Mouse (Mus musculus): ENCODE results near the gene Chrna3. TPM values are rescaled to one million over a fixed set of nuclear protein-coding genes. Genes with fewer than 3 reads are reported as not detected.
A peak's percentile ranks its signal among the peaks of the same experiment; 100 is the strongest.

Gene Chrna3
- total RNA-seq (2017): not detected in 2 replicates

DNA sequence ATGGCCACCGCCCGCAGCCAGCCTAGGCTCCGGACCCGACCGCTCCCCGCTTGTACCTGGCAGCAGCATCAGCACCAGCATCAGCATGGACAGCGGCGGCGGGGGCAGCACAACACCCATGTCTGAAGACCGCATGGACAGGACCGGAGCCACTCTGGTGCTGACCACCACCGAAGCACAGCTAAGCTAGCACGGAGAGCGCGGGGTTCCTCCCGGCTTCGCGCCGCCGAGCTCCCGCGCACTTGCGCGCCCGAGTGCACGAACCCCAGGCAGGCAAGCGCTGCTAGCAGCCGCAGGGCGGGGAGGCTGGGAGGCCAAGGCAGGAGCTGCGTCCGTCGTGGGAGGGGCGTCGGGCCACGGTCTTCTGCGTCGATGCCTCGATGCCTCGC, at the start of gene Chrna3:
Chrna3 (minus strand) TSS at position 288 of the 389 bp plus-strand sequence.
- ATAC-seq (ENCODE audit: extremely low read depth, insufficient number of reproducible peaks, low FRiP score, poor library complexity, severe bottlenecking): no peak

DNA sequence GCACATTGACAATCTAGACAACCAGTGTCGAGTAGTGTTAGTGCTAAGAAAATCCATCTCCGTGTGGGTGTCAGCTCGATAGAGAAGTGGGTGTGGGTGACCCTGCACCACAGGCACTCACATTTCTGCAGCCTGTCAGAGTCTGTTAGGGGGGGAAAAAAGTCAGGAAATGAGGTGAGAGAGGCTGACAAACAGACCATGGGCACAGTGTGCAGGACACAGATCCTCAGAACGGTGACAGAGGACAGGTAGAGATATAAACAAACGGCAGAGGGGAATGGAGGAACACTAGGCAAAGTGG, 41.6 kb upstream of the Chrna3 start:
- no peak for ATAC-seq (ENCODE audit: extremely low read depth, insufficient number of reproducible peaks, low FRiP score, poor library complexity, severe bottlenecking)

DNA sequence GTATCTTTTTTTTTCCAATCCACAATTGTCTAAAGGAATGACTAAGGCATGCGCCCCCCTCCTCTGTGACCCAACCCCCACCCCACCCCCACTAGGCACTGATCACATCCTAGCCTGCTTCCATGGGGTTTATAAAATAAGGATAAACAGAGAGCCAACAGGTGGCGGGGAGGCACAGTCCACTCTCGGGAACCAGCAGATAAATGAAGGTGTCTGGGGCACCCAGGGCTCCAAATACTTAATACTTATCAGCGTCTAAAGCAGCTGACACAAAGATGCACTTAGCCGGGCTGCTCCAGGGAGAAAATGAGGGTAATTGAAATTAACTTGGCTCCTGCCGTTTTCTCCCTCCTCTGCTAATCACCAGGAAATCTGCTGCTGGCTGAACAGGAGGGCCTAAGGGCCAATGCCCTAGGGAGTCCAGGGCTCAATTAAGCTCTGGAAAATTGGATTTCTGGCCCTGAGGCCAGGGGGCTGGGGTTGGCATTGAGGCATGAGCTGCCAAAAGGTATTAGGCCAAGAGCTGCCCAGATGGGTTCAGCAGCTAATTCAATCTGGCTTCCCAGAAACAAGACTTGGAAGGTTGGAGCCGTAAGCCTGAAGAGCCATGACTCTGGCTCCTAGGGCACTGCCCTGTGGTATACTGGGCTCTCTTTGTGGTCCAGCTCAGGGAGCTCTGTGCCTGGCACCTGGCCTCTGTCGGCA, 41.0 kb upstream of the Chrna3 start:
- ATAC-seq (ENCODE audit: extremely low read depth, insufficient number of reproducible peaks, low FRiP score, poor library complexity, severe bottlenecking): no peak

DNA sequence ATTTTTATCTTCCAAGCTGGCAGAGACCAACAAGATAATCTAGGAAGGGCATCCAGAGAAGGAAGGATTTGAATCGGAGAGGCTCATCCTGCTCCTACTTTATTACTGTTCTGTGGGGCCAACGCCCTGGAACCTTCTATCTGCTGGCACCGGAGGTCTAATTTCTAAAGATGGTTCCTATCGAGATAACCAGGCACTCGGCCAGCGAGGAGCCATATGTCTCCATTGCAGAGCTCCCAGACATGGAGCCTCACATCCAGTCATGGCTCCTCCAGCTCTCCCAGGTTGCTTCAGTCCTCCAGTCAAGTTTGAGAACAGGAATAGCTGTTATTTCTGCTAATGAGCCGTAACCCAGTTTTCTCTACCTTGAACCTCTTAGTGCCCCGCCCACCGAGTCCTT, 38.9 kb upstream of the Chrna3 start:
- ATAC-seq (ENCODE audit: extremely low read depth, insufficient number of reproducible peaks, low FRiP score, poor library complexity, severe bottlenecking): no peak

DNA sequence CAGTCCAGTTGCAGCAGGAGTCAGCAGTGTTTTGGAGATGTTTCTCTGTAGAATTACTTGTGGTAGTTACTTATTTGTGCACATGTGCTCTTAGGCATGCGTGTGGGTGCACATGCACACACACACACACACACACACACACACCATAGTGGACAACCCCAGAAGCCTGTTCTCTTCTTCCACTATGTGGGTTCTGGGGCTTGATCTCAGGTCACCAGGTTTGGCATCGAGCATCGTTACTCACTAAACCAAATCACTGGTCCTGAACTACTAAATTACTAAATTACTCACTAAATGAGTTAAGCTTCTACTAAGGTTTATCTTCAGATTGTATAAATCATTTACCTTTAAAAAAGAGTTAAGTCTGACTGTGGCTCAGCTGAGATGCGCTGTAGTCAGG, 31.7 kb upstream of the Chrna3 start:
- ATAC-seq (ENCODE audit: extremely low read depth, insufficient number of reproducible peaks, low FRiP score, poor library complexity, severe bottlenecking): no peak

DNA sequence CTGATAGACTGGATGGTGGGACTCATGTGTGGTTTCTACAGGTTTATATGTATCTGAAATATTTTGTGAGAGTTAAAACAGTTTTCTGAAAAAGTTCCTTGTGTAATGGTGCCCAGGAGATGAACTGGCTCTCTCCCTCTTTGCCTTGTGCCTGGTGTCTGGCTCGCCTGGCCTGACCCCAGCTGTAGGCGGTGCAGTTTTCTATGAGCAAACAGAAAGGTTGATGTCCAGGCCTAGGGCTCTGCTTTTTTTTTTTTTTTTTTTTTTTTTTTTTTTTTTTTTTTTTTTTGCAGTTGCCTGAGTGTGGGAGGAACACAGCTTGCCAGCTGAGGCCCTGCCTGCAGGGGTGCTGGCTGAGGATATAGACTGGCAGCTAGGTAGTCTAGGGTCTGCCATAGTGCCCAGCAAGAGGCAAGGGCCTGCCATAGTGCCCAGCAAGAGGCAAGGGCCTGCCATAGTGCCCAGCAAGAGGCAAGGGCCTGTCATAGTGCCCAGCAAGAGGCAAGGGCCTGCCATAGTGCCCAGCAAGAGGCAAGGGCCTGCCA, 29.1 kb upstream of the Chrna3 start:
- ATAC-seq (ENCODE audit: extremely low read depth, insufficient number of reproducible peaks, low FRiP score, poor library complexity, severe bottlenecking): no peak

DNA sequence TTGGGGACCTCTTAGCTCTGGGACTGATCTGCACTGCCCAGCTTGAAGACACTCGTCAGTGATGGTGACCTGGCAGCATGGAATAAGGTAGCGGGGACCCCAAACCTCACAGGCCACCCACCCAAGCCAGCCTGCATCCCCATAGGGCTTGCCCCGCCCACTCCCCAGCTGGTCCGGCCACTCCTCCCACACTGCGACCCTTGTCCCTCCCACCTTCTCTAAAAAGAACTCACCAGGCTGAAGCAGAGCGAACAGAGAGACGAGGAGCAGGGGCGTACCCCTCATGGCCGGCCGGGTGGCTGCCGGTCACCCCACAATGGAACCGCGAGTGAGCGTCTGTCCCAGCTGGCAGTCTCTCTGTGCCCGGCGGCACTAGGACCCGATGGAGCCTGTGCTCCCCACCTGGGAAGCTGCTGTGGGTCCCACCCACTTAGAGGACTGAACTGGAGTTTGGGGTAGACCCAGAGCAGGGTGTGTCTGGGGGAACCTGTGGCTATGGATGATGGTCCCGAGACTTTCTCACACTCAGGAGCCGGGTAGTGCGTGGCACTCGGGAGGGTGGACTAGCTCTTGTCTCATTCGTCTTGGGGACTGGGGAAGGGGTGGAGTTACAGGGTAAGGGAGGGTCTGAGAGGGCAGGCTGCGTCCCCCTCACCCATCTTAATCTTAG, 22.0 kb upstream of the Chrna3 start, which contains the start of gene Chrnb4:
Chrnb4 (minus strand) TSS at position 569 of the 670 bp plus-strand sequence.
- ATAC-seq (ENCODE audit: extremely low read depth, insufficient number of reproducible peaks, low FRiP score, poor library complexity, severe bottlenecking): no peak

DNA sequence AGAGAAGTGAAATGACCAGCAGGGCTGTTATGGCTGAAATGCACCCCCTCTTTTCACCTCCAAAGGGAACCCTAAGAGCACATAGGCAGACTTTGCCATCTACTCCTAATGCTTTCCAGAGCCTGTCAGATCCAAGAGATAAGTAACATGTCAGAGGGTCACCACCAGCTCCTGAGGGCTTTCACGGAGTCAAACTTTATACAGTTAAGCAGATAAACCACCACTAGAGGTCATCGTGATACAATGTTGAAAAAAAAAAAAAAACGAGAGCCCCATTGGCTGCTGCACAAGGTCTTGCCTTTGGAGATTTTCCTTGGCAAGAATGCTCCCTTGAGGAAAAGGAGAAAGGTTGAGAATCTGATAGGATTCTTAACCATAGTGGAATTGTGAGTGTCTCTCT, 20.4 kb upstream of the Chrna3 start:
- no peak for ATAC-seq (ENCODE audit: extremely low read depth, insufficient number of reproducible peaks, low FRiP score, poor library complexity, severe bottlenecking)

DNA sequence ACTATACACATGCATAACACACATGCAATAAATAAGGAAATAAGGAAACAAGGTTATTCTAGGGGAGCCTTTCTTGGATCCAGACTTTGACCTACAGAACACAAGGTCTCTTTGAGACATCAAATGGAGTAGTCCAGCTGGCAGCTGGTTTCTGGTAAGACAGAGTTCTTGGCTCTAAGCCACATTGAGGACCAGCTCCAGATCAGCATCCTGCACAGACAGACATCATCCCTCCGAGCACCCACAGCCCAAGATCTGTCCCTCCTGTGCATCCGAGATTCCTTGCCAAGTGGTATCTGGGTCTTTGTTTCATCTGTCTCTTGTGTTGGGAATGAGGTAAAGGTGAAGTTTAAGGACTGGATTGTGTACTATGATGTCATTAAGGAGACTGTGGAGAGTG, 18.6 kb upstream of the Chrna3 start:
- no peak for ATAC-seq (ENCODE audit: extremely low read depth, insufficient number of reproducible peaks, low FRiP score, poor library complexity, severe bottlenecking)

DNA sequence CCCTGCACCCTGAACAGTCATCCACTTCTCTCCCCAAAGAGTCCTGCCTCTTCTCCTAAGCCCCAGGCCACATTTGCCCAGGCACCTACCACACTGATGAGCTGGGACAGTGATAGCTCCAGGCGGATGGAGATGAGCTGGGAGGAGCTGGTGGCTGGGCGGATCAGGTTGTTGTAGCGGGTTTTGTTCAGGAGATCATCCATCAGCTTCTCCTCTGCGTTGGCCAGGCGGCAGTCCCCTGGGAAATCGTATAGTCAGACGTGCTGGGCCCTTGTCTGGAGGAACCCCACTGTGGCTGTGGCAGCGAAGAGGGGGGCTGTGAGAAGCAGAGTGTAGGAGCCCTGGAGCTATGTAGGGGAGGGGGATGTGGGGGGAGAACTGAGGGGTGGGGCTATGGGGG, 17.3 kb upstream of the Chrna3 start:
- 0 out of 2 replicates have a peak, but pooled peaks have one; percentile 4 for ATAC-seq (ENCODE audit: extremely low read depth, insufficient number of reproducible peaks, low FRiP score, poor library complexity, severe bottlenecking)

DNA sequence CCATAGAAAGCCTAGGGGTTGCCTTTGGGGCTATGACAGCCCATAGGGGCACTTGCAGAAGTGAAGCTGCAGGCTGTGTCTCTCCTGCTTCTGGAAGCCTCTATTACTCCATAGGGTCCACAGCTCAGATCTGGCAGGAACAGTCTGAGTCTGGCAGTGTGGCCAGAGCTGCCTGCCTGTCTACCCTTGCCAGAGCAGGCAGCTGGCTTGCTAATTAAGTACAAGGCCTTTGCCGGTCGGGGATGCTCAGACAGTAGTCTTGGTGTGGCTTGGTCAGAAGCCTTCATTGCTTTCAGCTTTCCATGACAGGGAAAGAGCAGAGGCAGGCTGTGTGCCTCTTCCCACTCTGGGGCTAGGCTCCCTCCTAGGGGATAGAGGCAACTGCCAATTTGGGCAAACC, 15.0 kb upstream of the Chrna3 start:
- ATAC-seq (ENCODE audit: extremely low read depth, insufficient number of reproducible peaks, low FRiP score, poor library complexity, severe bottlenecking): no peak

DNA sequence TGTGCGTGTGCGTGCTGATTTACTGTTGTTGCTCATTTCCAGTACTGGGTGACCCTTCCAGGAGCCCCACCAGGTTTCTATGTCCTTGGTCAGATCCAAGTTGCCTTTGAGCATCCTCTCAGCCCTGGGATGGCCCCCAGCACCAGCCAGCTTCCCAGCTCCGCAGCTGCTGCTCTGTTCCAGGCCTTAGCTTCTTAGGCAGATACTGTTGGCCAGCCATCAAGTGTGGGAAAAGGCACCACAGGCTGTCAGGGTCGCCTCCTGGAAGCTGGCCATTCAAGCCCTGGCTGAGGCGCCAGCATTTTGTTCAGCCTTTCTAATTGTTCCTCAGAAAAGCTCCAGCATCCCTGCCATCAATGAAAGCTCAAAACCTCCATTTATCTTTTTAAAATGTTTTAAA, 13.6 kb upstream of the Chrna3 start:
- no peak for ATAC-seq (ENCODE audit: extremely low read depth, insufficient number of reproducible peaks, low FRiP score, poor library complexity, severe bottlenecking)

DNA sequence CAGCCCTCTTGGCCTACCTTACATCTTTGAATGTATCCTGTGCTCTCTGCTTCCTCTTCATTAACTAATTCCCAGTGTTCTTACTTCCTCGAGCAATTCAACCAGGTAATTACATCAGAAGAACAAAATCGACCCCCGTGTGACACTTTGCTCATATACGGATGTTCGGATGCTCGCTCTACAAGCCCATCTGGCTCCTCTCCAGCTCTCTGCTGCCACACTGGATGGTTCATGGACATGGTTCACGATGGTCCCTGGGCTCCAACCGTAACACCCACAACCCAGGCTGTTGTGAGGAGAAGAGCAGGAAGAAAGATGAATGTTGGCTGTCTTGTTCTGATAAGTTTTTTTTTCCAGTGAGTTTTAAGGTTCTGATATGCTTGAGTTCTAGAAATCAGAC, 12.6 kb upstream of the Chrna3 start:
- no peak for ATAC-seq (ENCODE audit: extremely low read depth, insufficient number of reproducible peaks, low FRiP score, poor library complexity, severe bottlenecking)

DNA sequence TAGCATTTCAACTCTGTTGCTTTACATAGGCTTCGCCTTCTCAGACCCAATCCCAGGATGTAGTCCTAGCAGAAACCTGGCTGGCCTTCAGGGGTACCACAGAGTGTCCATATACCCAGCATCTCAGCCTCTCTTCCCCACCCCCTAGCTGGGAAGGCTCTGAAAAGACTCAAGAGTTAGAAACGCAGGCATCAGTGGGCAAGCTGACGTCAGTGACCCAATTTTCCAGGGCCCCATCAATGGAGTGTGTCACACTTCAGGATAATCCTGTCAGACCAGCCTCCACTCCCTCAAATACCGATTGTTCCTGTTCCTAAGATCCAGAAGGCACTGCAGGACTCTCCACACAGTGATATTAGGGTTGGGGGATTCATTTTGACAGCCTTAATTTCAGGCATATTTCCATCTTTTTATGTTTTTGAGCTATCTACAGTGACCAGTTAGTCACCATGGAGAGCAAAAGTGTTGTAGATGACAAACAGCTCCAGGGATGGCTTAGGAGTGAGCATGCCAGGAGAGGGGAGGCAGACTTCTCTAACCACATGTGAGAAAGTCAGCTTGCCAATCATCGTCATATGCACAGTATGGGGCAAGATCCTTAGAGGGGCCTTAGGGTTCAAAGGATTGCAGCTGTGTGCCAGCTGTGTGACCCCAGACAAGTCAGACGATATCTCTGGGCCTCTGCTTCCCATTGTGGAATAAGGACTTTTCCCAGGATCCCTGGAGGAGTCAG, 5.2 kb upstream of the Chrna3 start:
- ATAC-seq (ENCODE audit: extremely low read depth, insufficient number of reproducible peaks, low FRiP score, poor library complexity, severe bottlenecking): no peak

DNA sequence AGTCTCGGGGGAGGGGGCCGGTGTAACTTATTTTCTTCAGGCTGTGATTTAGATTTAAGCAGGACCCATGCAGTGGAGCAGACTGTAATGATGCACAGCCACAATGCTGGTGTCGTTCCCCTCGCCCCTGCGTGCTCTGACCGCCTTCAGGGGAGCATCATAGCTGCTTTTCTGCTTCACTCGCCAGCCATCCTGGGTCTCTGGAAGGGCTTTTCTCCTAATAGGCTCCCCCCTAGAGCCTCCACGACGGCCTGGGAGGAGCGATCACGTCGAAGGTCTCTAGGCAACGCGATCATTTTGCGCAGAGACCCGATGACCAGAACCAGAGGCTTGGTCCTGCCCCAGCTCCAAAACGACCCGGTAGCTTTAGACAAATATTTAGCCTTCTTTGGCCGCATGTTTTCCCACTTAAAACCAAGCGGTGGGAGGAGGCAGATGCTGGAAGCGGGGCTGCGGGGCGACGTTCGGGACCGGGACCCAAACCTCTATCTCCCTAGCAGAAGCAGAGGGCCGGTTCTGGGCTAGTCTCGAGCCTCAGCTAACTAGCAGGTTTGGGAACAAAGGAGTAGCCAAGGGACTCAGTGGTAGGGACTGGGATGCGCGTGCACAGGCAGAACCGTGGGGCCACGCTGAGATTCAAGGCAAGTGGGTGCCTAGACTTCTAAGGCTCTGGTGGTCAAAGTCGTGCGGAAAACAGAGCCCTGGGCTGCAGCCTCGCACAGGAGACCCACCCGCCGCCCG, 658 bp downstream of the Chrna3 start:
- ATAC-seq (ENCODE audit: extremely low read depth, insufficient number of reproducible peaks, low FRiP score, poor library complexity, severe bottlenecking): no peak

DNA sequence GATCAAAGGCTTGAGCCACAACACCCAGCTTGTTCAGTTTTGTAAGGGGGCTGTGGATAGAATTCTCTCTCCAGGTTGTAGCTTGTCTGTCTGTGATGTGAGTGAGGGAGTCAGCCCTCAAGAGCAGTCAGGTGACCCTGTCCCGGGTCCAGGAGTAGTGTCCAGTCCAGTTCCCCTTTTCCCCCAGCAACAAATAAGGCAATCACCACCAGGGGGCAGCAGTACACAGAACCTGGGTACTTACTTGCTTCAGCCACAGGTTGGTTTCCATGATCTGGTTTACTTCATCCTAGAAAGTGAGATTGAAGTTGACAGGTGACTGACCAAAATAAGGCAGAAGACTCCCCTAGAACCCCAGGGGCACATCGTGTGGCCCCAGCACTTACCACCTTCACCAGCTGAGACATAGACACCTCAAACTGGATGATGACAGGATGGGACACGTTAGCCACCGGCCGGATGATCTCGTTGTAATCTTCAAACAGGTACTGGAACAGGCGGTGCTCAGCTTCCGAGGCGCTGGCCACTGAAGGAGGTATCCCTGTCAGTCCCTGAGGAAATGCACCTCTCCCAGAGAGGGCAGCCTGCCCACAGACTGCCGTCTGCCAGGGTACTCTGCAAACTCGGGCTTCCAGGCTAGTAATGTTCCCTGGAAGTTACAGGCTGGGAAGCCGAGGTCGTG, 2.3 kb downstream of the Chrna3 start:
- peak; percentile 48; the same call in 1 of the 2 replicates for ATAC-seq (ENCODE audit: extremely low read depth, insufficient number of reproducible peaks, low FRiP score, poor library complexity, severe bottlenecking)

DNA sequence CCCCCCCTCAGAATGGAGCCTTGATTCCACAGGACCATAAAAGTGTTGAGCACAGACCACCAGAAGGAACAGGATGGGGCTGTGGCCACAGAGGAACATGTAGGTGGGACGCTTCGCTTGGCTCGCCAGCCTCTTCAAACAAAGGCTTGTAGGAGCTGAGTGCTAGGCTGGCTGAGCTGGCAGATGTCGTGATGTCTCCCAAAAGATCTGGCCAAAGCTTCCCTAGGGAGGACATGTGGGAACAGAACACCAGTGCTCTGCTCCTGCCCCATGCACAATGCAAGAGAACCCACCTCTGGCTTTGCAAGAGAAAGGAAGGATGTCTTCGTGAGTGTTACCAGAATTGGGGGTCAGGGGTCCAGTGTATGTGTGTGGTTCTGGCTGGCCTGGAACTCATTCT, 3.0 kb downstream of the Chrna3 start:
- ATAC-seq (ENCODE audit: extremely low read depth, insufficient number of reproducible peaks, low FRiP score, poor library complexity, severe bottlenecking): no peak

DNA sequence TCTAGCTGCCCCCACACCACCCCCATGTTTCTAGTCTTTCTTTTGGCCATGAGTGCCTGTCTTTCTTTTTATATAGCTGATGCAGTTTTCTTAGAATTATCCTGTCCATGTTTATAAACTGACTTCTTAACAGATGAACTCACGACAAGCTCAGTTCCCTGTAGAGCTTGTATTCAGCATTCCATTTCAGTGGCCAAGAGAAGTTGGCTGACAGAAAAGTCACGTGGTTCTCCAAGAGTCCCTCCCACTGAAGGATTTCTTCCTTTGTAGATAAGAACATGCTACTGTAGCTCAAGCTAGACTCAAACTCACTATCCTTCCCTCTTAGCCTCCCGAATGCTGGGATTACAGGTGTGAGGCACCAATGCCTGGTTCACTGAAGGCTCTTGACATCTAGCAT, 9.4 kb downstream of the Chrna3 start:
- ATAC-seq (ENCODE audit: extremely low read depth, insufficient number of reproducible peaks, low FRiP score, poor library complexity, severe bottlenecking): no peak
